Mouse (Mus musculus) erythroblast, embryonic 14.5 days (primary cell): Measurements from ENCODE around the gene Syt17.

ENCODE experiments used
- GATA1 ChIP-seq: IDR thresholded peaks from 2 replicates; pipeline ENCODE4 v1.6.1; 2012; ENCODE audit warnings: low read length, inconsistent platforms, mixed read lengths
- TAL1 ChIP-seq: IDR thresholded peaks from 3 replicates; pipeline ENCODE4 v1.6.1; 2012; ENCODE audit warnings: low read length, inconsistent platforms, mixed read lengths

DNA sequence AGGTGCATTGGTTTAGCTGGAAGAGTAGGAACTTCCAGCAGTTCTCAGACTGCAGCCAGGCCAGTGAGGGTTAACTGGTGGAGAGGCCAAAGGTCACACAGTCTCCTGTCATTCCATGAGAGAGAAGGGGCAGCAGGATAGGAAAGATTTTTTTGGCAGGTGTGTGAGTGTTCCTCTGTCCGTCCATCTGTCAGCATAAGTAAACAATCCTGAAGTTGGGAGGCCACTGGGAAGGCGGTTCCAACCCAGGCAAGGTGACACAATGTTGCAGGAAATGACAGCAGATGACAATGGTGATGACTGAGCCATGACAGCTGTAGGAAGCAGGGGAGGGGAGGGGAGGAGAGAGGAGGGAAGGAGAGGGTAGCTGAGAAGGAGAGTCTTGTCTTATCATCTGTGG, 4.9 kb upstream of the Syt17 start:
- TF ChIP-seq GATA1 = no peak
- no peak for TF ChIP-seq TAL1
